Mouse (Mus musculus) limb, embryonic 11.5 days (tissue): ENCODE results near the gene Tmem74b. TPM values are rescaled to one million over a fixed set of nuclear protein-coding genes. Genes with fewer than 3 reads are reported as not detected.

Experiments used
- ATAC-seq: fragments of 200-750 bp; cut with Nextera tagmentation; 2 replicates; pipeline ENCODE4 v1.8.0; 2017; ENCODE audit warnings: low read depth; ENCODE audit not compliant: insufficient number of reproducible peaks, low FRiP score, low TSS enrichment
- DNase-seq: peaks from one replicate; pipeline ENCODE4 v3.0.0-alpha.2; 2015; ENCODE audit warnings: low spot score
- H3K27ac ChIP-seq: fragments of 300-500 bp; sonication (generic); replicated peaks from 2 replicates; pipeline ENCODE4 v1.5.1; 2014; ENCODE audit warnings: low read depth, mild to moderate bottlenecking, low read length
- H3K27me3 ChIP-seq: fragments of 300-500 bp; sonication (generic); 2 replicates; pipeline ENCODE4 v1.6.1; 2014; ENCODE audit warnings: mild to moderate bottlenecking, low read length, mixed read lengths; ENCODE audit not compliant: control insufficient read depth, insufficient read depth
- H3K36me3 ChIP-seq: fragments of 300-500 bp; sonication (generic); 2 replicates; pipeline ENCODE4 v1.6.1; 2014; ENCODE audit warnings: mild to moderate bottlenecking, low read length, moderate library complexity, mixed read lengths; ENCODE audit not compliant: control insufficient read depth, insufficient read depth
- H3K4me1 ChIP-seq: fragments of 300-500 bp; sonication (generic); 2 replicates; pipeline ENCODE4 v1.6.1; 2014; ENCODE audit warnings: low read length, mixed read lengths; ENCODE audit not compliant: control insufficient read depth, insufficient read depth
- H3K4me2 ChIP-seq: fragments of 300-500 bp; sonication (generic); 2 replicates; pipeline ENCODE4 v1.6.1; 2014; ENCODE audit warnings: low read depth, mild to moderate bottlenecking, moderate library complexity; ENCODE audit not compliant: severe bottlenecking
- H3K4me3 ChIP-seq: fragments of 300-500 bp; sonication (generic); 2 replicates; pipeline ENCODE4 v1.5.1; 2014; ENCODE audit warnings: low read depth, low read length
- H3K9ac ChIP-seq: fragments of 300-500 bp; sonication (generic); 2 replicates; pipeline ENCODE4 v1.6.1; 2014; ENCODE audit warnings: mild to moderate bottlenecking, low read length
- H3K9me3 ChIP-seq: fragments of 300-500 bp; sonication (generic); 2 replicates; pipeline ENCODE4 v1.6.1; 2016; ENCODE audit warnings: low read length; ENCODE audit not compliant: control insufficient read depth
- WGBS: fragments of 180-500 bp; shearing (Covaris S2); extraction: QIAGEN DNeasy Blood & Tissue Kit; methylation state at CpG from one replicate; pipeline ENCODE4 v1.1.7; 2014; 5-methylcytosine and 5-hydroxymethylcytosine counted together
- polyA plus RNA-seq: library from polyadenylated mRNA; unstranded; fragments of >200 nt; fragmentation: Nextera tagmentation; extraction: Ambion mirVana; gene quantifications from 2 replicates; pipeline ENCODE4 v1.2.1, GENCODE M21; 2014

Gene Tmem74b
- polyA plus RNA-seq: 1.7 and 2.3 TPM in 2 replicates

DNA sequence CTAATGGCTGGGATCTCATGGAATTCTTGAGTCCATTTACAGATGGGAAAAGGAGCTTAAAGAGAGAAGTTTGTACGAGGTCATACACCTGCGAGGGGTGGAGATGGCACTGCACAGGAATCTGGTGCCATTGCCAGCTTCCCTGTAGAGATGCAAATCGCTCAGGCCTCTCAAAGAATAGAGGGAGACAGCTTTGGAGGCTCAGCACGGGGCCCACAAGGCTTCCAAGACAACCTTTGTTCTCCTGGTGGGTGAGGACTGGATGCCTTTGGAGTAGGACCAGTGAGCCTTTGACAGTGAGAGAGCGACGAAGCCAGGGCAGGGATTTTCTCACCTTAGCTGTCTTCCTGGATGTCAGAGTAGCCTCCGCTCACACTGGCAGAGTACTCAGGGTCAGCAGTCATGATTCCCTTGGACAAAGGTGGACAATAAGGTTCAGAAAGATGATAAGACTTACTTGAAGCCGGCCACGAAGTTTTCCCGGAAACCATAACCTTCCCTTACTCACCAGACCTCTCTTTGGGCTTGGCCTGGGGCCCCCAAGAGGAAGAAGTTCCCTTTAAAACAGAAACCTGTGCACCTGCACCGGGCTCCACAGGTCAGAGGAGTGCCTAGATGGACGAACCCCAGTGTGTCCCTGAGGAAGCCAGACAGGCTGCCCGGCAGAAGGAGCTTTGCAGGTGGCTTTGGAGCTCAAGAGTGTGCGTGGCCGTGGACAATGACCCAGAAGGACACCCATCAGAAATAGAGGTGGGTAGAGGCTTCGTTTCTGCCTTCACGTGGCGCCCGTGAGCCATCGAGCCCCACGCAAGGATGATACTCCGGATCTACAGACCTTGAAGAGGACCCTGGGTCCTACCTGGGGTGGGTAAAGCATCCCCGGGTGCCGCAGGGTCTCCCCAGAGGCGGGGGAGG, at the start of gene Tmem74b:
Gene Tmem74b (plus strand): TSS at position 778 of the 915 bp plus-strand sequence.
- no peaks in the 10 kb centered on the region for H3K9me3 ChIP-seq
- H3K27me3 ChIP-seq: peaks cover 22% of the 10 kb centered on the region
- H3K4me1 ChIP-seq: 0 out of 2 replicates have a peak, but pooled peaks cover 4% of the 10 kb centered on the region
- H3K4me2 ChIP-seq: peak within 1 kb of the TSS; percentile 99
- WGBS: 3% methylated on average over 25 of the region's 25 CpGs
- no peak for DNase-seq
- H3K4me3 ChIP-seq: peak within 1 kb of the TSS; percentile 65
- ATAC-seq: peak; percentile 23
- H3K27ac ChIP-seq: no peak within 1 kb of the TSS
- H3K36me3 ChIP-seq: no peaks in the 10 kb centered on the region
- peak within 1 kb of the TSS; percentile 72 for H3K9ac ChIP-seq

- no peak overlapping the region for H3K9ac ChIP-seq
- no peaks in the 10 kb centered on the region for H3K9me3 ChIP-seq
- DNase-seq (no peak), ATAC-seq (no peak)
- WGBS: 67% methylated on average over 1 of the region's 1 CpGs
- no peaks in the 10 kb centered on the region for H3K27me3 ChIP-seq
- no peak overlapping the region for H3K27ac ChIP-seq
- H3K4me1 ChIP-seq: no peaks in the 10 kb centered on the region
- no peaks in the 10 kb centered on the region for H3K36me3 ChIP-seq
- no peak overlapping the region for H3K4me2 ChIP-seq
- H3K4me3 ChIP-seq: no peak overlapping the region
Observed at GRCm38 (mm10) chr2:151652053-151652452, 49.8 kb upstream of the Tmem74b start.

- H3K27me3 ChIP-seq: peaks cover 3% of the 10 kb centered on the region; the same call in 1 of the 2 replicates
- no peak within 1 kb of the TSS for H3K27ac ChIP-seq
- no peak within 1 kb of the TSS for H3K4me3 ChIP-seq
- 79% methylated on average over 3 of the region's 3 CpGs for WGBS
- ATAC-seq: no peak
- no peak within 1 kb of the TSS for H3K9ac ChIP-seq
- H3K4me2 ChIP-seq: no peak within 1 kb of the TSS
- no peak for DNase-seq
- no peaks in the 10 kb centered on the region for H3K4me1 ChIP-seq
- H3K36me3 ChIP-seq: no peaks in the 10 kb centered on the region
- H3K9me3 ChIP-seq: no peaks in the 10 kb centered on the region
Observed at GRCm38 (mm10) chr2:151668433-151668832, 33.4 kb upstream of the Tmem74b start, which contains the start of gene Rad21l. Gene Rad21l, minus strand, starts transcription at chr2:151668533.

DNA sequence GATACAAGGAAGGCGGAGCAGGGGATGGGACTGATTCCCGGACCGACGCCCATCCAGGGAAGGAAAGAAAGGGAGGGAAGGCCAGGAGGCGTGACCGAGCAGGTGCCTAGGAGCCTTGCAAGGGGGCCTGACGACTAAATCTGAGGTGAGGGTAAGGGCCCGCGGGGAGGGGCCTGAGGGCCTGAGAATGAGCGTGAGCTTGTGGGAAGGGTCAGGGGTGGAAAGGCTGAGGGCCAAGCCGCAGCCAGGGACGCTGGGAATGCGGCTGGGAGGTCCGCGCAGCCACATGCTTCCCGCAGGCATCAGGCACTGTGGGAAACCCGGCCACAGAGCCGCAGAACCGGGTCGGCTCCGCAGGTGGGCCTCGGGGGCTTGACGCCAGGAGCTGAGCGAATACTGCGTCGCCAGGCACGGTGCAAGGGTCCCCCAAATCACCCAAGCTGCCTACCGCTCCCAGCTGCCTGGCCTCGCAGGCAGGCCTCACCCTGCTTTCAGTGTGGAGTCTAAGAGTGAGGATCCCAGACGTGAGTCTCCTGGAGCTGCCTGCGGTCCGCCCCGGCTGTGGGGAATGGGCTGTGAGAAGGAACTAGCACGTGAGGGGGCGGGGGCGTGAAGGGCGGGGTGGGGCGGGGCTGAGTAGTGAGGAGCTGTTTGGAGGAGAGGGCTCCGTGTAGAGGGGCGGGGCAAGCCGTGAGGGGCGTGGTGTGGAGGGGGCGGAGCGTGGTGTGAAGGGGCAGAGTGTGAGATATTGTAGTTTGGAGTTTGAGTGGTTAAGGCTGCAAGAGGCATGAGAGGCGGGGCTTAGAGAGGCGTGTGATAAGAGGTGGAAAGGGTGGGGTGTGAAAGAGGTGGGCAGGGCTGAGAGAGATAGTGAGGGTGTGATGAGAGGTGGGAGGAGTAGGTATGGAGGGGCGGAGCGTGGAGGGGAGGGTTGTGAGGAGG, 31.5 kb upstream of the Tmem74b start:
- Histone ChIP-seq H3K27ac (no peak overlapping the region), H3K9me3 (no peaks in the 10 kb centered on the region), H3K4me3 (no peak overlapping the region), H3K27me3 (peaks cover 3% of the 10 kb centered on the region; the same call in 1 of the 2 replicates), H3K9ac (no peak overlapping the region), H3K4me2 (no peak overlapping the region), H3K36me3 (no peaks in the 10 kb centered on the region), H3K4me1 (no peaks in the 10 kb centered on the region)
- 37% methylated on average over 47 of the region's 48 CpGs for WGBS
- DNase-seq (no peak), ATAC-seq (peak; percentile 47; the same call in 1 of the 2 replicates)

- H3K9me3 ChIP-seq: no peaks in the 10 kb centered on the region
- H3K36me3 ChIP-seq: no peaks in the 10 kb centered on the region
- peaks cover 3% of the 10 kb centered on the region; the same call in 1 of the 2 replicates for H3K27me3 ChIP-seq
- H3K4me2 ChIP-seq: no peak overlapping the region
- no peak overlapping the region for H3K9ac ChIP-seq
- no peak for DNase-seq
- ATAC-seq: 0 out of 2 replicates have a peak, but pooled peaks have one; percentile 6
- no peaks in the 10 kb centered on the region for H3K4me1 ChIP-seq
- WGBS: 83% methylated on average over 1 of the region's 1 CpGs
- H3K27ac ChIP-seq: no peak overlapping the region
- no peak overlapping the region for H3K4me3 ChIP-seq
Observed at GRCm38 (mm10) chr2:151670968-151671329, 30.9 kb upstream of the Tmem74b start.

DNA sequence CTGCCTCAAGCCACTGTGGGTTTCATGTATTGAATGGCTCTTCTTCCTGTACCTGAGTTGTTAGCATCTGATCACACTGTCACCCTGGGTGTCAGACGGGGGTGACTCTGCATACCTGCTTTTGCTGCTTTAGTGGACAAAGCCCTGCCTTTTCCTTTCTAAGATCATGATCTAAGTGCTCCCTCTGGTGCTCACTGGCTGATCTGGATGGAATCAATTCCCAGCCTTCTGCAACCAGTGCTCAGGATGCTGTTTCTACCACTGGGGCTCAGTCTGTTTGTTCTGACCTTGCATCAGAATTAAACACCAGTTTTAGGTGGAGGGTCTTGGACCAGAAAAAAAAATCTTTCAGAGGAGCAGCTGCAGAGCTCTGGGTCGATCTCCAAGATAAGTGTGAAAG, 25.6 kb upstream of the Tmem74b start:
- no peak overlapping the region for H3K9ac ChIP-seq
- H3K4me2 ChIP-seq: no peak overlapping the region
- H3K4me3 ChIP-seq: no peak overlapping the region
- no peaks in the 10 kb centered on the region for H3K4me1 ChIP-seq
- DNase-seq (no peak), ATAC-seq (0 out of 2 replicates have a peak, but pooled peaks have one; percentile 21)
- whole genome bisulfite sequencing: 57% methylated on average over 2 of the region's 2 CpGs
- H3K36me3 ChIP-seq: no peaks in the 10 kb centered on the region
- H3K9me3 ChIP-seq: no peaks in the 10 kb centered on the region
- H3K27me3 ChIP-seq: no peaks in the 10 kb centered on the region
- H3K27ac ChIP-seq: no peak overlapping the region

DNA sequence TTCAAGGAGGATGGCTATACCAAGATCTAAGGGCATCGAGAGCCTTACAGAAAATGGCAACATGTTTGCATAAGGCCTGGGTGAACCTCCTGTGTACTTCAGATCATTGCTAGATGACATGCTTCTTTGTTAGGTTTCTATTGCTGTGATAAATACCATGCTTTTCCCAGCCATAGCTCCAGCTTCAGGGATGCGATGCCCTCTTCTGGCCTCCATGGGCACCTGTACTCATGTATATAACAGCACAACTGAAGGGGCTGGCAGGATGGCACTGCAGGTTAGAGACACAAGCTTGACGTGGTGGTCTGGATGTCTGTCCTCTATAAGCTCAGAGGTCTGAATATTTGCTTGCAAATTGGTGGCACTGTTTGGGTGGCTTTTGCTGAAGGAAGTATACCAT, 19.5 kb upstream of the Tmem74b start:
- ATAC-seq (no peak), DNase-seq (peak; percentile 23)
- Histone ChIP-seq H3K27ac (no peak overlapping the region), H3K9ac (no peak overlapping the region), H3K4me3 (no peak overlapping the region), H3K9me3 (no peaks in the 10 kb centered on the region), H3K27me3 (no peaks in the 10 kb centered on the region), H3K36me3 (no peaks in the 10 kb centered on the region), H3K4me1 (no peaks in the 10 kb centered on the region), H3K4me2 (no peak overlapping the region)
- 57% methylated on average over 3 of the region's 3 CpGs for WGBS

GRCm38 (mm10) chr2:151682976-151683375, 18.8 kb upstream of the Tmem74b start:
- no peak overlapping the region for H3K9ac ChIP-seq
- no peaks in the 10 kb centered on the region for H3K4me1 ChIP-seq
- ATAC-seq (no peak), DNase-seq (no peak)
- no peak overlapping the region for H3K4me2 ChIP-seq
- no peak overlapping the region for H3K27ac ChIP-seq
- H3K27me3 ChIP-seq: no peaks in the 10 kb centered on the region
- no peaks in the 10 kb centered on the region for H3K9me3 ChIP-seq
- no peak overlapping the region for H3K4me3 ChIP-seq
- H3K36me3 ChIP-seq: no peaks in the 10 kb centered on the region
- 88% methylated on average over 4 of the region's 4 CpGs for WGBS
